Mouse (Mus musculus): ENCODE results near the gene Gpr12.
"Not testable (repeated sequence)": the region's sequence is repeated elsewhere in the genome, so short reads cannot be mapped to it uniquely, and the experiment has no call there.

Gene Gpr12

GRCm38 (mm10) chr5:146586357-146587070 lies 1.5 kb upstream of the Gpr12 start:
- no peak for DNase-seq (ENCODE audit: low spot score)

- no peak for DNase-seq (ENCODE audit: low spot score)
Measured at GRCm38 (mm10) chr5:146585307-146585651, 240 bp upstream of the Gpr12 start.

- no peak for DNase-seq (ENCODE audit: low spot score)
Measured at GRCm38 (mm10) chr5:146584156-146584477, 922 bp downstream of the Gpr12 start.

- no peak for DNase-seq (ENCODE audit: low spot score)
Measured at GRCm38 (mm10) chr5:146576668-146577067, 8.4 kb downstream of the Gpr12 start.

GRCm38 (mm10) chr5:146572735-146573042 lies 12.3 kb downstream of the Gpr12 start:
- DNase-seq (ENCODE audit: low spot score) = not testable (repeated sequence)

- not testable (repeated sequence) for DNase-seq (ENCODE audit: low spot score)
Measured at GRCm38 (mm10) chr5:146571830-146572734, 13.0 kb downstream of the Gpr12 start.

GRCm38 (mm10) chr5:146570179-146570578 lies 14.9 kb downstream of the Gpr12 start:
- not testable (repeated sequence) for DNase-seq (ENCODE audit: low spot score)

GRCm38 (mm10) chr5:146567054-146567453 lies 18.0 kb downstream of the Gpr12 start:
- DNase-seq (ENCODE audit: low spot score) = no peak

GRCm38 (mm10) chr5:146564259-146564658 lies 20.8 kb downstream of the Gpr12 start:
- DNase-seq (ENCODE audit: low spot score) = no peak

GRCm38 (mm10) chr5:146555836-146556235 lies 29.2 kb downstream of the Gpr12 start, which contains the start of gene Gm3415:
TSS of gene Gm3415 (plus strand) at chr5:146556136.
- DNase-seq (ENCODE audit: low spot score) = not testable (repeated sequence)

GRCm38 (mm10) chr5:146537347-146537746 lies 47.7 kb downstream of the Gpr12 start, which contains the start of gene Gm3409:
TSS of gene Gm3409 (plus strand) at chr5:146537647.
- DNase-seq (ENCODE audit: low spot score) = not testable (repeated sequence)

All from ovary, adult 18-20 months (tissue).